Mouse (Mus musculus) embryonic facial prominence, embryonic 15.5 days (tissue): ENCODE measurements around the gene 4833423E24Rik. TPM values are rescaled to one million over a fixed set of nuclear protein-coding genes. Genes with fewer than 3 reads are reported as not detected.

Experiments used
- ATAC-seq: fragments of 200-750 bp; cut with Nextera tagmentation; 2 replicates; pipeline ENCODE4 v1.8.0; 2017; ENCODE audit warnings: low read depth, moderate TSS enrichment; ENCODE audit not compliant: insufficient number of reproducible peaks, low FRiP score, low TSS enrichment
- H3K27ac ChIP-seq: fragments of 300-500 bp; sonication (generic); replicated peaks from 2 replicates; pipeline ENCODE4 v1.5.1; 2015; ENCODE audit warnings: mild to moderate bottlenecking, inconsistent platforms
- H3K27me3 ChIP-seq: fragments of 300-500 bp; sonication (generic); 2 replicates; pipeline ENCODE4 v1.6.1; 2015; ENCODE audit warnings: inconsistent platforms
- H3K36me3 ChIP-seq: fragments of 300-500 bp; sonication (generic); 2 replicates; pipeline ENCODE4 v1.6.1; 2015; ENCODE audit warnings: mild to moderate bottlenecking, inconsistent platforms
- H3K4me1 ChIP-seq: fragments of 300-500 bp; sonication (generic); 2 replicates; pipeline ENCODE4 v1.6.1; 2015; ENCODE audit warnings: inconsistent platforms
- H3K4me2 ChIP-seq: fragments of 300-500 bp; sonication (generic); replicated peaks from 2 replicates; pipeline ENCODE4 v1.6.1; 2015; ENCODE audit warnings: mild to moderate bottlenecking, inconsistent platforms
- H3K4me3 ChIP-seq: fragments of 300-500 bp; sonication (generic); replicated peaks from 2 replicates; pipeline ENCODE4 v1.5.1; 2015; ENCODE audit warnings: mild to moderate bottlenecking, inconsistent platforms
- H3K9ac ChIP-seq: fragments of 300-500 bp; sonication (generic); 2 replicates; pipeline ENCODE4 v1.6.1; 2015; ENCODE audit warnings: inconsistent platforms
- H3K9me3 ChIP-seq: fragments of 300-500 bp; sonication (generic); replicated peaks from 2 replicates; pipeline ENCODE4 v1.6.1; 2016; ENCODE audit warnings: inconsistent platforms
- WGBS: fragments of 180-500 bp; shearing (Covaris S2); methylation state at CpG from one replicate; pipeline ENCODE4 v1.1.7; 2015; 5-methylcytosine and 5-hydroxymethylcytosine counted together
- polyA plus RNA-seq: library from polyadenylated mRNA; unstranded; fragments of >200 nt; fragmentation: Nextera tagmentation; extraction: Ambion mirVana; gene quantifications from 2 replicates; pipeline ENCODE4 v1.2.1, GENCODE M21; 2015

4833423E24Rik gene
- polyA plus RNA-seq, 1 experiment from 2014 or later = 11.9 TPM

- H3K4me2 ChIP-seq = no peak within 1 kb of the TSS
- ATAC-seq = no peak
- no peak within 1 kb of the TSS for H3K27ac ChIP-seq
- WGBS = 11% methylated on average over 1 of the region's 1 CpGs
- H3K4me1 ChIP-seq = no peaks in the 10 kb centered on the region
- H3K9ac ChIP-seq = no peak within 1 kb of the TSS
- H3K36me3 ChIP-seq = no peaks in the 10 kb centered on the region
- H3K27me3 ChIP-seq = no peaks in the 10 kb centered on the region
- H3K4me3 ChIP-seq = no peak within 1 kb of the TSS
- no peaks in the 10 kb centered on the region for H3K9me3 ChIP-seq
These were observed 75.3 kb downstream of the 4833423E24Rik start, which contains the start of gene Olfr995 for GRCm38 (mm10) chr2:85443539-85443938. Gene Olfr995 (minus strand): TSS chr2:85443639.

- H3K9ac ChIP-seq = no peak overlapping the region
- no peaks in the 10 kb centered on the region for H3K27me3 ChIP-seq
- no peaks in the 10 kb centered on the region for H3K9me3 ChIP-seq
- H3K36me3 ChIP-seq = no peaks in the 10 kb centered on the region
- no peak overlapping the region for H3K4me2 ChIP-seq
- H3K4me3 ChIP-seq = no peak overlapping the region
- ATAC-seq = no peak
- H3K4me1 ChIP-seq = no peaks in the 10 kb centered on the region
- no peak overlapping the region for H3K27ac ChIP-seq
These were observed 76.3 kb downstream of the 4833423E24Rik start for GRCm38 (mm10) chr2:85442546-85442945.

DNA sequence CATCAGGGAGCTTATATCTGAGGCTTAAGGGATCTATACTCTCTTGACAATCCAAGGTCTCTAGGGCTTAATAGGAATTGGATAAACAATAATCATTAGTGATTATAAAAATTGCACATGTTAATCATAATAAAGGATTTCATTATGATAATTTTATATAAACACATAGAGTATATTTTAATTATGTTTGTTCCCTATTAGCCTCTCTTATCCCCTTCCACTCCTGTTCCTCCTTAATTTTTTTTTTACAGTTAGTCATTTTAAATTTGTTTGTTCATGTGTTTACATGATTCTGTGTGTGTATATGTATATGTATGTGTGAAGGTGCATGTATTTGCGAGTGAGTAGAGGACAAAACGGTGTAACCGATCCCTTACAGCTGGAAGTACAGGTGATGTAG is 82.5 kb downstream of the 4833423E24Rik start, which contains the start of gene Olfr994:
Olfr994 (minus strand) TSS at position 101 of the 400 bp plus-strand sequence.
- H3K9me3 ChIP-seq = no peaks in the 10 kb centered on the region
- no peaks in the 10 kb centered on the region for H3K4me1 ChIP-seq
- H3K36me3 ChIP-seq = no peaks in the 10 kb centered on the region
- H3K4me2 ChIP-seq = no peak within 1 kb of the TSS
- H3K27ac ChIP-seq = no peak within 1 kb of the TSS
- no peak for ATAC-seq
- no peak within 1 kb of the TSS for H3K4me3 ChIP-seq
- WGBS = 85% methylated on average over 3 of the region's 3 CpGs
- no peak within 1 kb of the TSS for H3K9ac ChIP-seq
- no peaks in the 10 kb centered on the region for H3K27me3 ChIP-seq

Other genes starting within 250 kb of the 4833423E24Rik start
- 0.37 TPM in 1 of 2 replicates, not detected in the other for gene Olfr987, start 179.7 kb downstream of the 4833423E24Rik start, polyA plus RNA-seq
- not detected in 2 replicates for gene Olfr988, start 155.8 kb downstream of the 4833423E24Rik start, polyA plus RNA-seq
- gene Olfr992, start 109.6 kb downstream of the 4833423E24Rik start, polyA plus RNA-seq = 0.09 TPM in 1 of 2 replicates, not detected in the other
- not detected in 2 replicates for gene Olfr993, start 104.1 kb downstream of the 4833423E24Rik start, polyA plus RNA-seq
- gene Olfr994, start 82.6 kb downstream of the 4833423E24Rik start, polyA plus RNA-seq = 0.35 TPM in 1 of 2 replicates, not detected in the other
- gene Olfr995, start 75.4 kb downstream of the 4833423E24Rik start, polyA plus RNA-seq = not detected in 2 replicates
- gene Olfr996, start 60.2 kb upstream of the 4833423E24Rik start, polyA plus RNA-seq = not detected in 2 replicates
- gene Olfr998, start 69.9 kb upstream of the 4833423E24Rik start, polyA plus RNA-seq = not detected in 2 replicates
- not detected in 2 replicates for gene Olfr1000, start 92.9 kb upstream of the 4833423E24Rik start, polyA plus RNA-seq
- gene Olfr1002, start 131.7 kb upstream of the 4833423E24Rik start, polyA plus RNA-seq = 0.11 TPM in 1 of 2 replicates, not detected in the other
- not detected in 2 replicates for gene Olfr154, start 145.4 kb upstream of the 4833423E24Rik start, polyA plus RNA-seq
- gene Olfr1006, start 159.7 kb upstream of the 4833423E24Rik start, polyA plus RNA-seq = 0.13 TPM in 1 of 2 replicates, not detected in the other
- gene Olfr1008, start 170.4 kb upstream of the 4833423E24Rik start, polyA plus RNA-seq = not detected in 2 replicates
- gene Olfr1009, start 196.4 kb upstream of the 4833423E24Rik start, polyA plus RNA-seq = not detected in 2 replicates
- gene Olfr1012, start 243.7 kb upstream of the 4833423E24Rik start, polyA plus RNA-seq = 0.25 TPM in 1 of 2 replicates, not detected in the other
- 0.12 TPM in 1 of 2 replicates, not detected in the other for gene Olfr1013, start 248.1 kb upstream of the 4833423E24Rik start, polyA plus RNA-seq